Mouse (Mus musculus): ENCODE results near the gene Rnf227. TPM values are rescaled to one million over a fixed set of nuclear protein-coding genes. Genes with fewer than 3 reads are reported as not detected.

Gene Rnf227
- total and polyA plus RNA-seq, 3 experiments, result 0.21 to 0.30 TPM; not detected in 1

DNA sequence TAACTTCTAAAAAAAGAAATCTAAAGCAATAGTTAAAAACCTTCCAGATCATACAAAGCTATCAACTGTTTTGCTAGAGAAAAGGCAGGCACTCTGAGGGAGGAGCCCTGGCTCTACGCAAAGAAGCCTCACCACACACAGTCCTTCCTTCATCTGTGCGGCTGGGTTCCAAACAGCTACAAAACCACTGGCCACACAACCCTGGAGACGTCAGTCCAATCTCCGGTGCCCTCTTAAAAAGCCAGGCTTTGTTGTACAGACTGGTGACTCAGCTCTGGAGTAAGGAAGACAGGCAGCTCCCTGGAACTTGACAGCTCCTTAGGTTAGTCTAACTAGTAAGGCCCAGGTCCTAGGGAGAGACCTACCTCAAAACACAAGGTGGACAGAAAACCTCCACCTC is 35.4 kb downstream of the Rnf227 start:
- H3K79me2 ChIP-seq (replicated peaks; ENCODE audit: control insufficient read depth, extremely low read depth, insufficient read depth, poor library complexity, severe bottlenecking), result no peaks in the 10 kb centered on the region
- in situ Hi-C loops (cut with MboI; ENCODE audit: low pct_ligation_motif_present, low pct_unique_long_range_greater_than_20kb, low sequenced_read_pairs) (no loop called here), dilution Hi-C loops (cut with MboI; ENCODE audit: extremely low pct_ligation_motif_present, extremely low pct_unique_long_range_greater_than_20kb, low sequenced_read_pairs) (no loop called here)
- H3K36me3 ChIP-seq (replicated peaks in 1 of 2; ENCODE audit: control insufficient read depth in 1 of 2, insufficient read depth in 1 of 2, low read length in 1 of 2), result peaks cover 7 to 53% of the 10 kb centered on the region in 2 experiments
- no peak overlapping the region for H3K27ac ChIP-seq (ENCODE audit: insufficient read depth, low read depth)
- no peaks in the 10 kb centered on the region for H3K27me3 ChIP-seq (replicated peaks)
- H3K4me3 ChIP-seq (replicated peaks in 1 of 3; ENCODE audit: low read depth in 2 of 3, low read length in 2 of 3, poor library complexity in 1 of 3), result no peak overlapping the region
- H3K9me3 ChIP-seq (replicated peaks; ENCODE audit: low read length), result no peaks in the 10 kb centered on the region
- TF ChIP-seq MAZ (IDR thresholded peaks at IDR 0.05; ENCODE audit: low read depth, low read length) (no peak), EP300 (IDR thresholded peaks at IDR 0.05; ENCODE audit: low read length) (no peak), RAD21 (IDR thresholded peaks at IDR 0.05; ENCODE audit: low read depth, low read length) (no peak), ETS1 (conservative IDR thresholded peaks at IDR 0.05; ENCODE audit: low read depth, low read length) (no peak), PAX5 (IDR thresholded peaks at IDR 0.05; ENCODE audit: low read length) (no peak)
- H3K4me1 ChIP-seq (ENCODE audit: control insufficient read depth in 1 of 2, insufficient read depth in 2 of 2), result peaks cover 8 to 25% of the 10 kb centered on the region in 2 experiments
- H3K9ac ChIP-seq (ENCODE audit: insufficient read depth, low read depth), result no peak overlapping the region
- no peak overlapping the region for H3K4me2 ChIP-seq (ENCODE audit: insufficient read depth, low read depth, poor library complexity, severe bottlenecking)
- no peak for DNase-seq (ENCODE audit: extremely low read depth)

DNA sequence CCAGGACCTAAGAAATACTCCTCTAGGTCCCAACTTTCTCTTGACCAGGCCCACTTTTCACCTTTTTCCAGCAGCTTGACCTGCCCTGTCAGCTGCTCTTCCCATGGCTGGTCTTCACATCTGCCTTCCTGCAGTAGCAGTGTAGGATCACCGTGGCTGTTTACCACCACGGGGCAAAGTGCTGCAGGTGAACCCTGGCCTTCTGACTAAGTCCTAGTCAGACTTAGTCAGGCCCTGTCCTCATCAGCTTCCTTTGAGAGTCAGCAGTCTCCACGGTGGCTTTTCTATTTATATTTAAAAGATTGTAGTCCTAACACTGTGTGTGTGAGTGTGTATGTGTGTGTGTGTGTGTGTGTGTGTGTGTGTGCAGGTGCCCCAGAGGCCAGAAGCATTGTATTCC is 37.5 kb downstream of the Rnf227 start:
- no peak overlapping the region for H3K4me2 ChIP-seq (ENCODE audit: insufficient read depth, low read depth, poor library complexity, severe bottlenecking)
- no peaks in the 10 kb centered on the region for H3K9me3 ChIP-seq (replicated peaks; ENCODE audit: low read length)
- no peak for DNase-seq (ENCODE audit: extremely low read depth)
- dilution Hi-C loops (cut with MboI; ENCODE audit: extremely low pct_ligation_motif_present, extremely low pct_unique_long_range_greater_than_20kb, low sequenced_read_pairs) (no loop called here), in situ Hi-C loops (cut with MboI; ENCODE audit: low pct_ligation_motif_present, low pct_unique_long_range_greater_than_20kb, low sequenced_read_pairs) (no loop called here)
- H3K9ac ChIP-seq (ENCODE audit: insufficient read depth, low read depth), result no peak overlapping the region
- H3K36me3 ChIP-seq (replicated peaks in 1 of 2; ENCODE audit: control insufficient read depth in 1 of 2, insufficient read depth in 1 of 2, low read length in 1 of 2), result peaks cover 7 to 48% of the 10 kb centered on the region in 2 experiments
- H3K27me3 ChIP-seq (replicated peaks), result no peaks in the 10 kb centered on the region
- no peak for TF ChIP-seq BHLHE40 (IDR thresholded peaks at IDR 0.05; ENCODE audit: low read depth, low read length)
- TF ChIP-seq TCF12 (IDR thresholded peaks at IDR 0.05; ENCODE audit: low read depth, low read length), result no peak
- TF ChIP-seq POLR2A (IDR thresholded peaks at IDR 0.05; ENCODE audit: low read depth, low read length), result no peak
- TF ChIP-seq ELF1 (IDR thresholded peaks at IDR 0.05; ENCODE audit: low read depth, low read length), result no peak
- no peak for TF ChIP-seq NRF1 (IDR thresholded peaks at IDR 0.05; ENCODE audit: low read depth, low read length)
- TF ChIP-seq UBTF (IDR thresholded peaks at IDR 0.05; ENCODE audit: low read depth, low read length), result no peak
- no peak for TF ChIP-seq NELFE (IDR thresholded peaks at IDR 0.05; ENCODE audit: low read depth, low read length)
- TF ChIP-seq MAFK (IDR thresholded peaks at IDR 0.05; ENCODE audit: insufficient replicate concordance, low read length), result no peak
- TF ChIP-seq E2F4 (IDR thresholded peaks at IDR 0.05; ENCODE audit: insufficient replicate concordance, low read depth, low read length), result no peak
- no peak for TF ChIP-seq SIN3A (IDR thresholded peaks at IDR 0.05; ENCODE audit: low read length)
- TF ChIP-seq EP300 (IDR thresholded peaks at IDR 0.05; ENCODE audit: low read length), result no peak
- TF ChIP-seq ZMIZ1 (IDR thresholded peaks at IDR 0.05; ENCODE audit: low read depth, low read length), result no peak
- no peak for TF ChIP-seq PAX5 (IDR thresholded peaks at IDR 0.05; ENCODE audit: low read length)
- no peak for TF ChIP-seq ZNF384 (IDR thresholded peaks at IDR 0.05; ENCODE audit: low read depth, low read length)
- TF ChIP-seq RAD21 (IDR thresholded peaks at IDR 0.05; ENCODE audit: low read depth, low read length), result no peak
- TF ChIP-seq CTCF (conservative IDR thresholded peaks at IDR 0.05 in 1 of 2, IDR thresholded peaks at IDR 0.05 in 1 of 2; ENCODE audit: low read depth in 2 of 2, low read length in 2 of 2), result no peak
- TF ChIP-seq USF2 (conservative IDR thresholded peaks at IDR 0.05; ENCODE audit: low read depth, low read length), result no peak
- TF ChIP-seq HCFC1 (IDR thresholded peaks at IDR 0.05; ENCODE audit: low read depth, low read length), result no peak
- H3K4me3 ChIP-seq (replicated peaks in 1 of 3; ENCODE audit: low read depth in 2 of 3, low read length in 2 of 3, poor library complexity in 1 of 3), result no peak overlapping the region
- H3K4me1 ChIP-seq (ENCODE audit: control insufficient read depth in 1 of 2, insufficient read depth in 2 of 2), result peaks cover 6 to 14% of the 10 kb centered on the region in 2 experiments; a peak in 3 of 4 replicates
- H3K27ac ChIP-seq (ENCODE audit: insufficient read depth, low read depth), result no peak overlapping the region
- no peaks in the 10 kb centered on the region for H3K79me2 ChIP-seq (replicated peaks; ENCODE audit: control insufficient read depth, extremely low read depth, insufficient read depth, poor library complexity, severe bottlenecking)

Data from CH12.LX (cell line).